Mouse (Mus musculus): ENCODE results near the gene Mecp2.

- TF ChIP-seq CTCF (IDR thresholded peaks at IDR 0.05; ENCODE audit: low read depth) (no peak), EP300 (IDR thresholded peaks at IDR 0.05; ENCODE audit: low read depth) (no peak)
Measured at GRCm38 (mm10) chrX:74022795-74023187, 112.4 kb downstream of the Mecp2 start.
